In genomic region chr2:28132117-28132516, GRCm38 (mm10) we compare ENCODE assay signal across 19 mouse cellular contexts. TPM values are rescaled to one million over a fixed set of nuclear protein-coding genes. Genes with fewer than 3 reads are reported as not detected.
"Had no signal": no experiment of that assay in that cellular context is flagged by ENCODE, and none has a peak within 500 bp of the region (broad histone marks: within the 10 kb centered on the region; RNA-seq: fewer than 3 reads in every experiment).

No protein-coding gene starts in this region.

- H3K27me3 ChIP-seq: limb, embryonic 15.5 days; midbrain, embryonic 15.5 days; neural tube, embryonic 12.5 days had no signal

- H3K4me1 ChIP-seq: liver, embryonic 12.5 days; megakaryocyte, embryonic 14.5 days; midbrain, embryonic 15.5 days; neural tube, embryonic 12.5 days had no signal

- DNase-seq: kidney, adult 8-10 months; kidney, postnatal 25 days; layer of hippocampus, postnatal 36 days; left cerebral cortex, postnatal 4 days; lung, embryonic 14.5 days; lung, postnatal 10 days; lung, postnatal 4 days; right cerebral cortex, adult 18-20 months; right cerebral cortex, postnatal 25 days; thymus, postnatal 4 days had no signal

- ATAC-seq: intestine, embryonic 16.5 days; liver, embryonic 12.5 days; midbrain, embryonic 15.5 days had no signal

- H3K36me3 ChIP-seq: limb, embryonic 15.5 days; liver, embryonic 12.5 days; midbrain, embryonic 15.5 days; neural tube, embryonic 12.5 days had no signal

- H3K27ac ChIP-seq: limb, embryonic 15.5 days; liver, embryonic 12.5 days; midbrain, embryonic 15.5 days; neural tube, embryonic 12.5 days had no signal

- H3K4me3 ChIP-seq: limb, embryonic 15.5 days; liver, embryonic 12.5 days; megakaryocyte, embryonic 14.5 days; midbrain, embryonic 15.5 days; neural tube, embryonic 12.5 days had no signal

RNA-seq across cellular contexts. Expression of gene Fcnb, which starts 47.4 kb away (rescaled TPM):
- total RNA-seq: layer of hippocampus, postnatal 36 days; left cerebral cortex, postnatal 10 days; left cerebral cortex, postnatal 4 days; monocyte, adult 5-6 weeks had no signal
- polyA plus RNA-seq: lung, embryonic 14.5 days; midbrain, embryonic 15.5 days; small intestine, adult 2 months had no signal
